Mouse (Mus musculus): Measurements from ENCODE around the gene Zfp827. TPM values are rescaled to one million over a fixed set of nuclear protein-coding genes. Genes with fewer than 3 reads are reported as not detected.

The Zfp827 gene
- total and polyA plus RNA-seq, 2 experiments from 2014 or later: 6.1 to 23.3 TPM

- DNase-seq (no peak), ATAC-seq (no peak)
- Histone ChIP-seq H3K36me3 (ENCODE audit: insufficient read depth) (peaks cover 5% of the 10 kb centered on the region; the same call in 1 of the 2 replicates), H3K4me2 (ENCODE audit: low read depth) (no peak overlapping the region), H3K9me3 (ENCODE audit: low read length) (no peaks in the 10 kb centered on the region), H3K9ac (no peak overlapping the region), H3K27me3 (ENCODE audit: insufficient read depth, low read length) (no peaks in the 10 kb centered on the region), H3K4me3 (ENCODE audit: low read depth, low read length) (no peak overlapping the region), H3K4me1 (ENCODE audit: insufficient read depth) (no peaks in the 10 kb centered on the region), H3K27ac (ENCODE audit: low read depth, low read length) (no peak overlapping the region)
- no peak for TF ChIP-seq CTCF (IDR thresholded peaks at IDR 0.05; ENCODE audit: low read depth)
- 90% methylated on average over 8 of the region's 8 CpGs for WGBS
These were observed 83.2 kb downstream of the Zfp827 start for GRCm38 (mm10) chr8:79111461-79111860.

GRCm38 (mm10) chr8:79112480-79112879 lies 84.2 kb downstream of the Zfp827 start:
- WGBS: 96% methylated on average over 18 of the region's 18 CpGs
- H3K4me3 ChIP-seq (ENCODE audit: low read depth, low read length): no peak overlapping the region
- no peak for TF ChIP-seq CTCF (IDR thresholded peaks at IDR 0.05; ENCODE audit: low read depth)
- no peaks in the 10 kb centered on the region for H3K4me1 ChIP-seq (ENCODE audit: insufficient read depth)
- no peaks in the 10 kb centered on the region for H3K9me3 ChIP-seq (ENCODE audit: low read length)
- H3K27me3 ChIP-seq (ENCODE audit: insufficient read depth, low read length): no peaks in the 10 kb centered on the region
- H3K27ac ChIP-seq (ENCODE audit: low read depth, low read length): no peak overlapping the region
- DNase-seq (no peak), ATAC-seq (no peak)
- H3K36me3 ChIP-seq (ENCODE audit: insufficient read depth): peaks cover 5% of the 10 kb centered on the region; the same call in 1 of the 2 replicates
- no peak overlapping the region for H3K4me2 ChIP-seq (ENCODE audit: low read depth)
- no peak overlapping the region for H3K9ac ChIP-seq

GRCm38 (mm10) chr8:79113533-79113932 lies 85.3 kb downstream of the Zfp827 start:
- DNase-seq (no peak), ATAC-seq (no peak)
- Histone ChIP-seq H3K4me1 (ENCODE audit: insufficient read depth) (no peaks in the 10 kb centered on the region), H3K27ac (ENCODE audit: low read depth, low read length) (no peak overlapping the region), H3K9ac (no peak overlapping the region), H3K27me3 (ENCODE audit: insufficient read depth, low read length) (no peaks in the 10 kb centered on the region), H3K9me3 (ENCODE audit: low read length) (no peaks in the 10 kb centered on the region), H3K4me3 (ENCODE audit: low read depth, low read length) (no peak overlapping the region), H3K4me2 (ENCODE audit: low read depth) (no peak overlapping the region), H3K36me3 (ENCODE audit: insufficient read depth) (peaks cover 10% of the 10 kb centered on the region)
- TF ChIP-seq CTCF (IDR thresholded peaks at IDR 0.05; ENCODE audit: low read depth): no peak
- WGBS: 90% methylated on average over 9 of the region's 9 CpGs

GRCm38 (mm10) chr8:79114561-79114960 lies 86.3 kb downstream of the Zfp827 start:
- 61% methylated on average over 6 of the region's 6 CpGs for WGBS

GRCm38 (mm10) chr8:79116436-79116835 lies 88.2 kb downstream of the Zfp827 start:
- TF ChIP-seq CTCF (IDR thresholded peaks at IDR 0.05; ENCODE audit: low read depth): no peak
- H3K4me1 ChIP-seq (ENCODE audit: insufficient read depth): no peaks in the 10 kb centered on the region
- no peaks in the 10 kb centered on the region for H3K9me3 ChIP-seq (ENCODE audit: low read length)
- DNase-seq (no peak), ATAC-seq (no peak)
- H3K4me2 ChIP-seq (ENCODE audit: low read depth): no peak overlapping the region
- H3K27ac ChIP-seq (ENCODE audit: low read depth, low read length): no peak overlapping the region
- no peak overlapping the region for H3K4me3 ChIP-seq (ENCODE audit: low read depth, low read length)
- H3K27me3 ChIP-seq (ENCODE audit: insufficient read depth, low read length): no peaks in the 10 kb centered on the region
- H3K36me3 ChIP-seq (ENCODE audit: insufficient read depth): peaks cover 11% of the 10 kb centered on the region; the same call in 1 of the 2 replicates
- 87% methylated on average over 7 of the region's 7 CpGs for WGBS
- H3K9ac ChIP-seq: no peak overlapping the region

More at GRCm38 (mm10) chr8:79114561-79114960, 86.3 kb downstream of the Zfp827 start:
- no peaks in the 10 kb centered on the region for H3K4me1 ChIP-seq (ENCODE audit: insufficient read depth)
- no peaks in the 10 kb centered on the region for H3K27me3 ChIP-seq (ENCODE audit: insufficient read depth, low read length)
- no peak overlapping the region for H3K4me3 ChIP-seq (ENCODE audit: low read depth, low read length)
- H3K9me3 ChIP-seq (ENCODE audit: low read length): no peaks in the 10 kb centered on the region
- H3K4me2 ChIP-seq (ENCODE audit: low read depth): no peak overlapping the region
- peaks cover 11% of the 10 kb centered on the region; the same call in 1 of the 2 replicates for H3K36me3 ChIP-seq (ENCODE audit: insufficient read depth)
- H3K27ac ChIP-seq (ENCODE audit: low read depth, low read length): no peak overlapping the region
- DNase-seq: no peak
- TF ChIP-seq CTCF (IDR thresholded peaks at IDR 0.05; ENCODE audit: low read depth): no peak
- no peak for ATAC-seq
- no peak overlapping the region for H3K9ac ChIP-seq

DNA sequence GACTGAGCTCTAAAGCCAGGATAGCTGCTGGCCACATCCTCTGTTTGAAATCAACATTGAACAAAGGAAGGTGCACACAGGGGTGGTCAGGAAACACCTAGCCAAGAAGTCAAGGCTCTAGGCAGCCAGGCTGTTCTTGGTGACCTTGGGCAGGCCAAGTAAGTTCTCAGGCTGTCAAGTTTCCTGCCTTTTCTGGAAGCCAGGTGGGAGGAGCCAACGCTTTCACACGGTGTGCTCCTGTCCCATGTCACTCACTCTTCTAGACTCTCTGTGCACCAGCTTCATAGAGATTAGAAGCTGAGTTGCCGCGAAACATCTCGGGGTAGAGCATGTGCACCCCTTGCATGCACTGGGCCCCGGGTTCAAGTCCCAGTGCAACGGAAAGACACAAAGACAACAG lies 89.5 kb downstream of the Zfp827 start:
- Histone ChIP-seq H3K4me3 (ENCODE audit: low read depth, low read length) (no peak overlapping the region), H3K27me3 (ENCODE audit: insufficient read depth, low read length) (no peaks in the 10 kb centered on the region), H3K4me1 (ENCODE audit: insufficient read depth) (no peaks in the 10 kb centered on the region), H3K4me2 (ENCODE audit: low read depth) (no peak overlapping the region), H3K36me3 (ENCODE audit: insufficient read depth) (peaks cover 14% of the 10 kb centered on the region; the same call in 1 of the 2 replicates), H3K27ac (ENCODE audit: low read depth, low read length) (no peak overlapping the region), H3K9ac (no peak overlapping the region), H3K9me3 (ENCODE audit: low read length) (no peaks in the 10 kb centered on the region)
- 90% methylated on average over 7 of the region's 7 CpGs for WGBS
- TF ChIP-seq CTCF (IDR thresholded peaks at IDR 0.05; ENCODE audit: low read depth): no peak
- no peak for ATAC-seq
- DNase-seq: no peak

DNA sequence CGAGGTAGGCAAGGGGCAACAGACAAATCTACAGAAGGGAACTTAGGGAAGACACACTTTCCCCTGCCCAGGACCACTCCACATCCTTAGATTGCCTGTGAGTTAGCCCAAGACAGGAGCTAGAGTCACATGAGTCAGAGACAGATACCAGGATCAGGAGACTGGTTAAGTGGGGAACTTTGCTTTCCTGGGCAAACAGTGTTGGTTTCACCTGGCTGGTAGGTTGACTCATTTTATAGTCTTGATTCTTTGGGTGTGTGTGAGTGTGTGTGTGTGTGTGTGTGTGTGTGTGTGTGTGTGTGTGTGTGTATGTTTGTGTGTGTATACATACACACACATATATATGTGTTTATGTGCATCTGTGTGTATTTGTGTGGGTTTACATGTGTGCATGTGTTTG lies 93.4 kb downstream of the Zfp827 start:
- no peak overlapping the region for H3K9ac ChIP-seq
- no peak for ATAC-seq
- H3K4me3 ChIP-seq (ENCODE audit: low read depth, low read length): no peak overlapping the region
- H3K36me3 ChIP-seq (ENCODE audit: insufficient read depth): peaks cover 14% of the 10 kb centered on the region; the same call in 1 of the 2 replicates
- H3K9me3 ChIP-seq (ENCODE audit: low read length): no peaks in the 10 kb centered on the region
- H3K4me2 ChIP-seq (ENCODE audit: low read depth): no peak overlapping the region
- TF ChIP-seq CTCF (IDR thresholded peaks at IDR 0.05; ENCODE audit: low read depth): no peak
- DNase-seq: no peak
- H3K4me1 ChIP-seq (ENCODE audit: insufficient read depth): no peaks in the 10 kb centered on the region
- no peak overlapping the region for H3K27ac ChIP-seq (ENCODE audit: low read depth, low read length)
- 97% methylated on average over 1 of the region's 1 CpGs for WGBS
- H3K27me3 ChIP-seq (ENCODE audit: insufficient read depth, low read length): no peaks in the 10 kb centered on the region

All from forebrain, postnatal 0 days (tissue).